Mouse (Mus musculus) stomach, postnatal 0 days (tissue): Measurements from ENCODE around the gene Clasp1.

Experiments used
- CTCF ChIP-seq: IDR thresholded peaks from 2 replicates; pipeline ENCODE4 v1.5.1; 2016; ENCODE audit warnings: antibody characterized with exemption, low read depth, mild to moderate bottlenecking, moderate library complexity
- EP300 ChIP-seq: optimal IDR thresholded peaks from 2 replicates; pipeline ENCODE3; 2016; ENCODE audit warnings: antibody characterized with exemption

DNA sequence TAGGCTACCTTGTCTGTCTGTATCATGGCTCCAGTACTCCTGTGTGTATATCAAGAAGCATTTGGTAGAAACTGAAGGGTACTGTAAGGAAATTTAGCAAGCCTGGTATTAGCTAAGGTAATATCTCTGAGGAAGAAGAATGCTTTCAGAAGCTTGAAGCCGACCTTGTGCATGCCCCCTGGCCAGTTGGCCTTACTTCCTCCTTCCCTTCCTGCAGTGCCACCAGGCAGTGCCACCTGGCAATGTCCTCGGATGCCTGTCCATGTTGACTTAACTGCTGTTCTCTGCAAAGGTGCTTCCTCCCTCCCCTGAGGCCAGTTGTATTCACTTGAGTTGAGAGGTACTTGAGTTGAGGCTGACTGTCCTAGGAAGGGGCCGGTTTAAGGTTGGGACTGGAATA is 32.3 kb downstream of the Clasp1 start:
- no peak for TF ChIP-seq CTCF
- no peak for TF ChIP-seq EP300
